Mouse (Mus musculus): Measurements from ENCODE around the gene Clpx. TPM values are rescaled to one million over a fixed set of nuclear protein-coding genes. Genes with fewer than 3 reads are reported as not detected.

Clpx gene
- polyA plus RNA-seq, 1 experiment: 31.5 TPM

GRCm38 (mm10) chr9:65257218-65257910 lies 36.7 kb upstream of the Clpx start:
- Histone ChIP-seq H3K4me1 (ENCODE audit: control insufficient read depth, insufficient read depth, low read length) (peaks cover 1% of the 10 kb centered on the region), H3K27ac (ENCODE audit: insufficient read depth, low read length) (no peak overlapping the region), H3K9ac (ENCODE audit: low read depth, poor library complexity, severe bottlenecking) (no peak overlapping the region), H3K27me3 (ENCODE audit: control insufficient read depth, insufficient read depth, low read length, poor library complexity, severe bottlenecking) (no peaks in the 10 kb centered on the region), H3K36me3 (ENCODE audit: control insufficient read depth, insufficient read depth, low read length, poor library complexity, severe bottlenecking) (no peaks in the 10 kb centered on the region), H3K9me3 (replicated peaks; ENCODE audit: control insufficient read depth, insufficient read depth, low read length, poor library complexity, severe bottlenecking) (no peaks in the 10 kb centered on the region), H3K4me3 (ENCODE audit: low read depth, low read length) (no peak overlapping the region)
- no peak for TF ChIP-seq POLR2A (IDR thresholded peaks at IDR 0.05; ENCODE audit: insufficient read depth, low read length)

GRCm38 (mm10) chr9:65259366-65259765 lies 34.7 kb upstream of the Clpx start:
- H3K4me1 ChIP-seq (ENCODE audit: control insufficient read depth, insufficient read depth, low read length): peaks cover 1% of the 10 kb centered on the region
- H3K9me3 ChIP-seq (replicated peaks; ENCODE audit: control insufficient read depth, insufficient read depth, low read length, poor library complexity, severe bottlenecking): no peaks in the 10 kb centered on the region
- H3K36me3 ChIP-seq (ENCODE audit: control insufficient read depth, insufficient read depth, low read length, poor library complexity, severe bottlenecking): no peaks in the 10 kb centered on the region
- H3K27me3 ChIP-seq (ENCODE audit: control insufficient read depth, insufficient read depth, low read length, poor library complexity, severe bottlenecking): no peaks in the 10 kb centered on the region
- no peak for TF ChIP-seq EP300 (IDR thresholded peaks at IDR 0.05; ENCODE audit: insufficient read depth, low read depth, low read length)
- H3K4me3 ChIP-seq (ENCODE audit: low read depth, low read length): no peak overlapping the region
- no peak overlapping the region for H3K27ac ChIP-seq (ENCODE audit: insufficient read depth, low read length)
- no peak overlapping the region for H3K9ac ChIP-seq (ENCODE audit: low read depth, poor library complexity, severe bottlenecking)

- Histone ChIP-seq H3K27me3 (ENCODE audit: control insufficient read depth, insufficient read depth, low read length, poor library complexity, severe bottlenecking) (no peaks in the 10 kb centered on the region), H3K9me3 (replicated peaks; ENCODE audit: control insufficient read depth, insufficient read depth, low read length, poor library complexity, severe bottlenecking) (no peaks in the 10 kb centered on the region), H3K9ac (ENCODE audit: low read depth, poor library complexity, severe bottlenecking) (no peak overlapping the region), H3K36me3 (ENCODE audit: control insufficient read depth, insufficient read depth, low read length, poor library complexity, severe bottlenecking) (no peaks in the 10 kb centered on the region), H3K4me3 (ENCODE audit: low read depth, low read length) (no peak overlapping the region), H3K27ac (ENCODE audit: insufficient read depth, low read length) (no peak overlapping the region), H3K4me1 (ENCODE audit: control insufficient read depth, insufficient read depth, low read length) (no peaks in the 10 kb centered on the region)
- TF ChIP-seq EP300 (IDR thresholded peaks at IDR 0.05; ENCODE audit: insufficient read depth, low read depth, low read length): no peak
- no peak for TF ChIP-seq POLR2A (IDR thresholded peaks at IDR 0.05; ENCODE audit: insufficient read depth, low read length)
- TF ChIP-seq CTCF (IDR thresholded peaks at IDR 0.05; ENCODE audit: low read depth, low read length): no peak
These were observed 32.3 kb upstream of the Clpx start for GRCm38 (mm10) chr9:65261591-65262230.

DNA sequence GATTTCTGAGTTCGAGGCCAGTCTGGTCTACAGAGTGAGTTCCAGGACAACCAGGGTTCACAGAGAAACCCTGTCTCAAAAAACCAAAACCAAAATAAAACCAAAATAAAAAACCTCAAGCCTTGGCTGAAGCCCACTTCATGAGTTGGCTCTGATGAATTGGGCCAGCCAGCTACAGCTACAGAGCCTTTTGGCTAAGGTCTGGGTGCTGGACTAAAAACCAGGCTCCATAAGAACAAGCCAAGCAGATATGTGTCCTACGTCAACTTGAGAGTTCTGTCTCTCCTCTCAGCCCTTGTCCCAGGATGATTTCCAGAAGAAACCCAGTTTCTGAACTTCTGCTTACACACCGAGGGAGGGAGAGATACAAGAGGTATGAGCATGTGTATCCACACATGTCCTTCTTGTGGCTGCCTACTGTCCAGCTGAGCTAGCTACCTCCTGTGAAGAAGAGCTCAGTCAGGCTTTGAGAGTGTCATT lies 31.4 kb upstream of the Clpx start:
- H3K9me3 ChIP-seq (replicated peaks; ENCODE audit: control insufficient read depth, insufficient read depth, low read length, poor library complexity, severe bottlenecking): no peaks in the 10 kb centered on the region
- H3K27me3 ChIP-seq (ENCODE audit: control insufficient read depth, insufficient read depth, low read length, poor library complexity, severe bottlenecking): no peaks in the 10 kb centered on the region
- H3K27ac ChIP-seq (ENCODE audit: insufficient read depth, low read length): no peak overlapping the region
- H3K4me3 ChIP-seq (ENCODE audit: low read depth, low read length): no peak overlapping the region
- TF ChIP-seq CTCF (IDR thresholded peaks at IDR 0.05; ENCODE audit: low read depth, low read length) (no peak), POLR2A (IDR thresholded peaks at IDR 0.05; ENCODE audit: insufficient read depth, low read length) (no peak), EP300 (IDR thresholded peaks at IDR 0.05; ENCODE audit: insufficient read depth, low read depth, low read length) (no peak)
- no peak overlapping the region for H3K9ac ChIP-seq (ENCODE audit: low read depth, poor library complexity, severe bottlenecking)
- no peaks in the 10 kb centered on the region for H3K4me1 ChIP-seq (ENCODE audit: control insufficient read depth, insufficient read depth, low read length)
- no peaks in the 10 kb centered on the region for H3K36me3 ChIP-seq (ENCODE audit: control insufficient read depth, insufficient read depth, low read length, poor library complexity, severe bottlenecking)

- Histone ChIP-seq H3K4me3 (ENCODE audit: low read depth, low read length) (no peak within 1 kb of the TSS), H3K27ac (ENCODE audit: insufficient read depth, low read length) (no peak within 1 kb of the TSS), H3K9me3 (replicated peaks; ENCODE audit: control insufficient read depth, insufficient read depth, low read length, poor library complexity, severe bottlenecking) (no peaks in the 10 kb centered on the region), H3K27me3 (ENCODE audit: control insufficient read depth, insufficient read depth, low read length, poor library complexity, severe bottlenecking) (no peaks in the 10 kb centered on the region), H3K9ac (ENCODE audit: low read depth, poor library complexity, severe bottlenecking) (no peak within 1 kb of the TSS), H3K36me3 (ENCODE audit: control insufficient read depth, insufficient read depth, low read length, poor library complexity, severe bottlenecking) (no peaks in the 10 kb centered on the region), H3K4me1 (ENCODE audit: control insufficient read depth, insufficient read depth, low read length) (no peaks in the 10 kb centered on the region)
- no peak for TF ChIP-seq POLR2A (IDR thresholded peaks at IDR 0.05; ENCODE audit: insufficient read depth, low read length)
- TF ChIP-seq EP300 (IDR thresholded peaks at IDR 0.05; ENCODE audit: insufficient read depth, low read depth, low read length): no peak
- TF ChIP-seq CTCF (IDR thresholded peaks at IDR 0.05; ENCODE audit: low read depth, low read length): no peak
These were observed 29.1 kb upstream of the Clpx start, which contains the start of gene Cilp for GRCm38 (mm10) chr9:65264959-65265358. Gene Cilp (plus strand): TSS chr9:65265180.

GRCm38 (mm10) chr9:65267742-65268515 lies 26.1 kb upstream of the Clpx start:
- no peak overlapping the region for H3K4me3 ChIP-seq (ENCODE audit: low read depth, low read length)
- H3K27ac ChIP-seq (ENCODE audit: insufficient read depth, low read length): no peak overlapping the region
- no peaks in the 10 kb centered on the region for H3K27me3 ChIP-seq (ENCODE audit: control insufficient read depth, insufficient read depth, low read length, poor library complexity, severe bottlenecking)
- TF ChIP-seq CTCF (IDR thresholded peaks at IDR 0.05; ENCODE audit: low read depth, low read length) (no peak), POLR2A (IDR thresholded peaks at IDR 0.05; ENCODE audit: insufficient read depth, low read length) (no peak), EP300 (IDR thresholded peaks at IDR 0.05; ENCODE audit: insufficient read depth, low read depth, low read length) (no peak)
- no peaks in the 10 kb centered on the region for H3K9me3 ChIP-seq (replicated peaks; ENCODE audit: control insufficient read depth, insufficient read depth, low read length, poor library complexity, severe bottlenecking)
- H3K4me1 ChIP-seq (ENCODE audit: control insufficient read depth, insufficient read depth, low read length): no peaks in the 10 kb centered on the region
- no peak overlapping the region for H3K9ac ChIP-seq (ENCODE audit: low read depth, poor library complexity, severe bottlenecking)
- no peaks in the 10 kb centered on the region for H3K36me3 ChIP-seq (ENCODE audit: control insufficient read depth, insufficient read depth, low read length, poor library complexity, severe bottlenecking)

Measured in ES-Bruce4 (cell line).